Mouse (Mus musculus) Muller cell, postnatal 12 days (primary cell): Measurements from ENCODE around the gene D5Ertd579e.
A peak's percentile ranks its signal among the peaks of the same experiment; 100 is the strongest.

Source experiments
- DNase-seq: peaks from one replicate; pipeline ENCODE4 v3.0.0-alpha.2; 2015; ENCODE audit errors: inconsistent ontology term

Gene D5Ertd579e

GRCm38 (mm10) chr5:36695461-36696231, at the start of gene D5Ertd579e:
Gene D5Ertd579e (minus strand): TSS chr5:36696024.
- peak; percentile 97 for DNase-seq

- peak; percentile 46 for DNase-seq
Observed at GRCm38 (mm10) chr5:36742126-36742848, 46.5 kb upstream of the D5Ertd579e start.

GRCm38 (mm10) chr5:36739829-36740228, 44.0 kb upstream of the D5Ertd579e start:
- peak; percentile 44 for DNase-seq

- peak; percentile 74 for DNase-seq
Observed at GRCm38 (mm10) chr5:36738799-36739615, 43.2 kb upstream of the D5Ertd579e start.

- DNase-seq, result no peak
Observed at GRCm38 (mm10) chr5:36737765-36738164, 41.9 kb upstream of the D5Ertd579e start.

GRCm38 (mm10) chr5:36736009-36736408, 40.2 kb upstream of the D5Ertd579e start:
- no peak for DNase-seq

GRCm38 (mm10) chr5:36735106-36735505, 39.3 kb upstream of the D5Ertd579e start:
- DNase-seq, result no peak

GRCm38 (mm10) chr5:36733405-36733804, 37.6 kb upstream of the D5Ertd579e start:
- no peak for DNase-seq

- DNase-seq, result no peak
Observed at GRCm38 (mm10) chr5:36731901-36732652, 36.3 kb upstream of the D5Ertd579e start.

GRCm38 (mm10) chr5:36730689-36731088, 34.9 kb upstream of the D5Ertd579e start:
- peak; percentile 58 for DNase-seq

- DNase-seq, result no peak
Observed at GRCm38 (mm10) chr5:36729923-36730322, 34.1 kb upstream of the D5Ertd579e start.

GRCm38 (mm10) chr5:36729086-36729473, 33.3 kb upstream of the D5Ertd579e start:
- DNase-seq, result no peak

GRCm38 (mm10) chr5:36728403-36729085, 32.7 kb upstream of the D5Ertd579e start:
- no peak for DNase-seq

- DNase-seq, result no peak
Observed at GRCm38 (mm10) chr5:36727776-36728175, 32.0 kb upstream of the D5Ertd579e start.

- DNase-seq, result no peak
Observed at GRCm38 (mm10) chr5:36727136-36727535, 31.3 kb upstream of the D5Ertd579e start.

GRCm38 (mm10) chr5:36726387-36726801, 30.6 kb upstream of the D5Ertd579e start:
- DNase-seq, result no peak

GRCm38 (mm10) chr5:36725861-36726260, 30.0 kb upstream of the D5Ertd579e start:
- DNase-seq, result no peak

- no peak for DNase-seq
Observed at GRCm38 (mm10) chr5:36724274-36724673, 28.4 kb upstream of the D5Ertd579e start.

GRCm38 (mm10) chr5:36723356-36723755, 27.5 kb upstream of the D5Ertd579e start:
- DNase-seq, result peak; percentile 82

GRCm38 (mm10) chr5:36722415-36722856, 26.6 kb upstream of the D5Ertd579e start:
- peak; percentile 55 for DNase-seq
